Mouse (Mus musculus) liver, embryonic 11.5 days (tissue): Measurements from ENCODE around the gene Srxn1. TPM values are rescaled to one million over a fixed set of nuclear protein-coding genes. Genes with fewer than 3 reads are reported as not detected.

Experiments used
- ATAC-seq: fragments of 200-750 bp; cut with Nextera tagmentation; replicated peaks from 2 replicates; pipeline ENCODE4 v1.8.0; 2017; ENCODE audit warnings: moderate number of reproducible peaks, mild to moderate bottlenecking, moderate TSS enrichment, moderate library complexity; ENCODE audit not compliant: low FRiP score
- DNase-seq: peaks from one replicate; pipeline ENCODE4 v3.0.0-alpha.2; 2017; ENCODE audit warnings: low spot score
- H3K27ac ChIP-seq: fragments of 300-500 bp; sonication (generic); 2 replicates; pipeline ENCODE4 v1.5.1; 2014; ENCODE audit warnings: mild to moderate bottlenecking, low read depth, low read length, control low read depth
- H3K27me3 ChIP-seq: fragments of 300-500 bp; sonication (generic); replicated peaks from 2 replicates; pipeline ENCODE4 v1.6.1; 2014; ENCODE audit warnings: low read length, mixed read lengths; ENCODE audit not compliant: control insufficient read depth, insufficient read depth
- H3K36me3 ChIP-seq: fragments of 300-500 bp; sonication (generic); 2 replicates; pipeline ENCODE4 v1.6.1; 2014; ENCODE audit warnings: mild to moderate bottlenecking, low read length, moderate library complexity, mixed read lengths; ENCODE audit not compliant: control insufficient read depth, insufficient read depth
- H3K4me1 ChIP-seq: fragments of 300-500 bp; sonication (generic); replicated peaks from 2 replicates; pipeline ENCODE4 v1.6.1; 2014; ENCODE audit warnings: low read length, mixed read lengths; ENCODE audit not compliant: control insufficient read depth, insufficient read depth
- H3K4me2 ChIP-seq: fragments of 300-500 bp; sonication (generic); 2 replicates; pipeline ENCODE4 v1.6.1; 2014; ENCODE audit warnings: mild to moderate bottlenecking, control low read depth, moderate library complexity
- H3K4me3 ChIP-seq: fragments of 300-500 bp; sonication (generic); 2 replicates; pipeline ENCODE4 v1.5.1; 2014; ENCODE audit warnings: low read depth, low read length, control low read depth
- H3K9ac ChIP-seq: fragments of 300-500 bp; sonication (generic); 2 replicates; pipeline ENCODE4 v1.6.1; 2014; ENCODE audit warnings: low read depth, low read length, control low read depth
- H3K9me3 ChIP-seq: fragments of 300-500 bp; sonication (generic); 2 replicates; pipeline ENCODE4 v1.6.1; 2016; ENCODE audit warnings: low read length, inconsistent platforms, mixed read lengths; ENCODE audit not compliant: control insufficient read depth
- WGBS: fragments of 180-500 bp; shearing (Covaris S2); extraction: QIAGEN DNeasy Blood & Tissue Kit; methylation state at CpG from one replicate; pipeline ENCODE4 v1.1.7; 2014; 5-methylcytosine and 5-hydroxymethylcytosine counted together
- polyA plus RNA-seq: library from polyadenylated mRNA; unstranded; fragments of >200 nt; fragmentation: Nextera tagmentation; extraction: Ambion mirVana; gene quantifications from 2 replicates; pipeline ENCODE4 v1.2.1, GENCODE M21; 2014

Gene Srxn1
- polyA plus RNA-seq, 1 experiment from 2014 or later, result 9.5 TPM

DNA sequence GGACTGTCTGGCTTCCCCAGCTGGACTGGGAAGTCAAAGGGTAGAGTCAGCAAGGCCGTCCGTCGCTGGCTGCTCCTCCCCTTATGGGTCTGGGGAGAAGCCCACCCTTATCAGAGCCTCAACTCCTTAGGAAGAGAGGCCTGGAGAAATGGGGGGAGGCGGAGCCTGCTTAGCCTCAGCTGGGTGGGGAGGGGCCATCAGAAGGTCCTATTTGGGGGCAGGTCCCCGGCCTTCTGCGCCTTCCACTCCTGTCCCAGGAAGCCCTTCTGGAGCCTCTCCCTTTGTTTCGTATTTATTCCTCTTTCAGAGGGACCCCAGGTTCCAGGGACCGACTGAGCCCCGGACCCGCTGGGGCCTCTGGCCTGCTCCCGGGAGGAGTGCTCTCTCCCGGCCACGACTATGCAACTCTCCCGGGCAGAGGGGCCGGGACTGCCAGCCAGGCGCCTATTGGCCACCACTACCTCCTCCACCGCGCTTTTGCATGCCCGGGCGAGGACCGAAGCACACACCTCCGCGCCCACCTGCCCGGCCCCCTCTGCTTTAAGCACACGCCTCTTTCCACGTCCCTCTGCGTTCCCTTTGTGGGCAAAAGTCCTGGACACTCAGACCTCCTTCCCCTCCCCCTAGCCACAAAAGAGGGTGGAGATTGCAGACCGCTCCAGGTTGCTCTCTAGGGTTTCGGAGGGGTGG is 10.3 kb upstream of the Srxn1 start:
- DNase-seq (no peak), ATAC-seq (no peak)
- no peak overlapping the region for H3K4me3 ChIP-seq
- no peaks in the 10 kb centered on the region for H3K36me3 ChIP-seq
- H3K27ac ChIP-seq, result no peak overlapping the region
- H3K9me3 ChIP-seq, result no peaks in the 10 kb centered on the region
- peaks cover 73% of the 10 kb centered on the region for H3K27me3 ChIP-seq
- 7% methylated on average over 29 of the region's 29 CpGs for WGBS
- peak overlapping the region; percentile 22; the same call in 1 of the 2 replicates for H3K4me2 ChIP-seq
- H3K9ac ChIP-seq, result no peak overlapping the region
- H3K4me1 ChIP-seq, result peaks cover 5% of the 10 kb centered on the region; the same call in 1 of the 2 replicates

DNA sequence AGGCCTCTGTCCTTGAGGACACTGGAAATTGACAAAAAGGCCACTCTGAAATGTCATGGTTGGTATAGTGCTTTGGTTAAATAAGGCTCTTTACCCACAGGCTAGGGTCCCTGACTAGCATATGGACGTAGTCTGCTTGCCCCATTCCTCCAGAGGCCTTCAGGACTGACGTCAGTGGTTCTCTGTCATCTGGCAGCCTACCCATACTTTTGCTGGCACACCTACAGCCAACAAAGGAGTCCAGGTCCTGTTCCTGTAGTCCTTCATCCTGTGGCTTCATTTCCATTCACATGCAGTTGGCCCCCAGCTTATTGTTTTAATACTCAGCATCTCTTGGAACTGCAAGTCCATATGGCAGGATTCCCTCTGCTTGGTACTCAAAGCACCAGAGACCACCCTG is 8.4 kb upstream of the Srxn1 start:
- H3K4me3 ChIP-seq, result no peak overlapping the region
- H3K9me3 ChIP-seq, result no peaks in the 10 kb centered on the region
- H3K27me3 ChIP-seq, result peaks cover 61% of the 10 kb centered on the region
- H3K4me1 ChIP-seq, result peaks cover 5% of the 10 kb centered on the region; the same call in 1 of the 2 replicates
- H3K9ac ChIP-seq, result no peak overlapping the region
- 59% methylated on average over 2 of the region's 2 CpGs for WGBS
- H3K36me3 ChIP-seq, result no peaks in the 10 kb centered on the region
- H3K27ac ChIP-seq, result no peak overlapping the region
- ATAC-seq (no peak), DNase-seq (no peak)
- no peak overlapping the region for H3K4me2 ChIP-seq

DNA sequence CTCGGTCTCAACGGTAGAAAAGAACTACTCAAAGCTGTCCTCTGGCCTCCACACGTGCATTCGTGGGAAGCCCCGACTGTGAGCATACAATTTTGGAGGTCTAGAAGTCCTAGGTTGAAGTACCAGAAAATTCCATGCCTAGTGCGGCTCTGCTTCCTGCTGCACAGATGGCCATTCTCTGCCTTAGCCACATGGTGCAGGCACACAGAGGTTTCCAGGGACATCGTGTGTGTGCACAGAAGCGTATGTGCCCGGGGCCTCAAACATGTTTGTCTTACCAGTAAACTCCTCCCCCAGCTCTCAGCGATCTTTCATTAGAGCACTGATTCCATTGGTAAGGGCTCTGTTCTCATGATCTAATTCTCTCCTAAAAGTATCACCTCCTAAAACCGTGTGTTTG is 7.4 kb upstream of the Srxn1 start:
- H3K4me1 ChIP-seq, result peaks cover 5% of the 10 kb centered on the region; the same call in 1 of the 2 replicates
- no peaks in the 10 kb centered on the region for H3K36me3 ChIP-seq
- no peaks in the 10 kb centered on the region for H3K9me3 ChIP-seq
- peaks cover 55% of the 10 kb centered on the region for H3K27me3 ChIP-seq
- no peak overlapping the region for H3K27ac ChIP-seq
- H3K9ac ChIP-seq, result no peak overlapping the region
- no peak overlapping the region for H3K4me2 ChIP-seq
- 75% methylated on average over 11 of the region's 11 CpGs for WGBS
- no peak for ATAC-seq
- no peak for DNase-seq
- H3K4me3 ChIP-seq, result no peak overlapping the region

DNA sequence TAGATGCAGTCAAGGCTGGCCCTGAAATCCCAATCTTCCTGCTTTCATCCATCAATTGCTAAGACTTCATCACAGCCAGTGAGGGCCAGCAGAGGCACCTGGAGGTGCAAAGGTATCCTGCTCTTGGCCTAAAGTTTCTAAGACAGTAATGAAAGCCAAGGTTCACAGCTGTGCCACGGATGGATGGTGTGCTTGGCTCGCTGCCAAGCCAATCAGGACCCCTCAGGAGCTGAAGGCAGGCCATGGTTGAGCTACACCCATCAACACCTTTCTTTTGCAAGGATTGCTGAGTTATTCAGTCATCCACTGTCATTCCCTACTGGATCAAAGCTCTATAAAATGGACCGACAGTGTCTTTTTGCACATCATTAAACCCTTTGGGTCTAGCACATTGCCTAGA is 5.8 kb upstream of the Srxn1 start:
- WGBS, result 71% methylated on average over 3 of the region's 3 CpGs
- ATAC-seq (no peak), DNase-seq (no peak)
- H3K4me2 ChIP-seq, result no peak overlapping the region
- no peak overlapping the region for H3K4me3 ChIP-seq
- H3K9me3 ChIP-seq, result no peaks in the 10 kb centered on the region
- no peaks in the 10 kb centered on the region; the same call in 1 of the 2 replicates for H3K4me1 ChIP-seq
- no peak overlapping the region for H3K9ac ChIP-seq
- no peaks in the 10 kb centered on the region for H3K36me3 ChIP-seq
- H3K27me3 ChIP-seq, result peaks cover 39% of the 10 kb centered on the region
- no peak overlapping the region for H3K27ac ChIP-seq

DNA sequence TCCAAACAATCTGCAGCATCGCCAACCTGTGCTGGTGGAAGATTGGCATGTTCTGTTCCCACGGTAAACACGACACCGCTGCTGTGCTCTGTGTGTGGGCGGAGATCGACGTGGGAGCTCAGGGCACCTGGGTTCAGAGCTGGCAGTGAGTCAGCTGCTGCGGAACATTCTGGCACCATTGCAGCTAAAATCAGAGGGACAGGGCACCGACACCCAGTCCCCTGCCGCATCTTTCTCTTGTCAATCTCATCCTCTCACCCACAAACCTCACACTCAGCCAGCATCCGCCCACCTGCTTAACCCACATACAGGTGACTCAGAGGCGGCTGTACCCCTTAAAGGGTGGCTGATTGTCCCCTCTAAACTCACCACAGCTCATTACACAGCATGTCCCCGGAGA is 3.6 kb upstream of the Srxn1 start:
- peaks cover 6% of the 10 kb centered on the region for H3K4me1 ChIP-seq
- H3K27ac ChIP-seq, result no peak overlapping the region
- peaks cover 19% of the 10 kb centered on the region for H3K27me3 ChIP-seq
- no peak for DNase-seq
- H3K4me3 ChIP-seq, result no peak overlapping the region
- H3K4me2 ChIP-seq, result no peak overlapping the region
- H3K9me3 ChIP-seq, result no peaks in the 10 kb centered on the region
- 77% methylated on average over 13 of the region's 13 CpGs for WGBS
- no peak for ATAC-seq
- no peak overlapping the region for H3K9ac ChIP-seq
- H3K36me3 ChIP-seq, result no peaks in the 10 kb centered on the region

DNA sequence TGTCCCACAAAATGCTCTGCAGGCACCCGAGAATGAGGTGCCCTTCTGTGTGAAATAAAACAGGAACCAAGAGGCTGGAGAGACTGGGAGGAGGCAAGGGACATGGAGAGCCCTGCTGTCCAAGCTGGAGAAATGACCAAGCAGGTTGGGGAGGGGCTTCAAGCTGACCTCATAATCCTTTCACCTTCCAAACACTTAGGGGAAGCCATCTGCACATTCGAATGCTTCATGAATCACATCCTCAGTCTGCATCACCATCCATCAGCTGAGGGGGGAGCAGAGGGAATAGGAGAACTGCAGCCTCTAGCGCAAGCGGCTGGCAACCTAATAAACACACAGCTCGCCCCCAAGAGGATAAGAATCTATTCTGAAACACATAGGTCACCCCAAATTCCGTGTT is 2.9 kb upstream of the Srxn1 start:
- Histone ChIP-seq H3K9ac (no peak overlapping the region), H3K4me1 (peaks cover 6% of the 10 kb centered on the region), H3K27me3 (peaks cover 17% of the 10 kb centered on the region), H3K4me2 (no peak overlapping the region), H3K36me3 (no peaks in the 10 kb centered on the region), H3K27ac (no peak overlapping the region), H3K9me3 (no peaks in the 10 kb centered on the region), H3K4me3 (no peak overlapping the region)
- DNase-seq, result no peak
- 67% methylated on average over 6 of the region's 6 CpGs for WGBS
- no peak for ATAC-seq

DNA sequence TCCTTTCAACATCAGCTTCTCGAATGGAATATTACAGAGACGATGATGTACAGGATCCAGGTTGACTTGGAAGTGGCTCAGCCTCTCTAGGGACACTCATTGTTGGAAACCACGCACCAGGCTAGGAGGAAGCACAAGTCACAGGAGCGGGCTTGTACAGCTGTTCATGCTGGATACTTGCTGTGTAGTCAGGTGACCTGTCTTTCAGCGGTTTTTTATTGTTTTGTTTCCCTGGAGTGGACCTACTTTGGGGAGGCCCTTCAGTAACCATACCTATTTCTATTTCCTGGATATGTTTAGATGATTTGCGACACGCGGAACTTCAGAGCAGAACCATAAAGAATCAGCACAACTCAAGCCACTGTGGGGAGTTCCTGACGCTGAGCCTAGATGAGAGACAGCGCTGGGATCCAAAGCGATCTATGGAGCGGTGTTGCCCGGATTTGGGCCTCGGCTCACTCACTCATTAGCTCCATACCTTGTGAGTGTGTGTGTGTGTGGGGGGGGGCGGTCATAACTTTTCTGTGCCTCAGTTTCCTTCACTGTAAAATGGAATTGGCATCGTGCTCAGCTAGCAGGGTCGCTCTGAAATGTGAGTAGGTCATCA is 502 bp upstream of the Srxn1 start:
- DNase-seq, result no peak
- Histone ChIP-seq H3K36me3 (0 out of 2 replicates have a peak, but pooled peaks cover 2% of the 10 kb centered on the region), H3K9ac (peak overlapping the region; percentile 87), H3K27me3 (peaks cover 10% of the 10 kb centered on the region; the same call in 1 of the 2 replicates), H3K4me3 (peak overlapping the region; percentile 74), H3K9me3 (no peaks in the 10 kb centered on the region), H3K4me2 (peak overlapping the region; percentile 86), H3K27ac (peak overlapping the region; percentile 48), H3K4me1 (peaks cover 6% of the 10 kb centered on the region)
- WGBS, result 22% methylated on average over 17 of the region's 17 CpGs
- ATAC-seq, result peak; percentile 57

DNA sequence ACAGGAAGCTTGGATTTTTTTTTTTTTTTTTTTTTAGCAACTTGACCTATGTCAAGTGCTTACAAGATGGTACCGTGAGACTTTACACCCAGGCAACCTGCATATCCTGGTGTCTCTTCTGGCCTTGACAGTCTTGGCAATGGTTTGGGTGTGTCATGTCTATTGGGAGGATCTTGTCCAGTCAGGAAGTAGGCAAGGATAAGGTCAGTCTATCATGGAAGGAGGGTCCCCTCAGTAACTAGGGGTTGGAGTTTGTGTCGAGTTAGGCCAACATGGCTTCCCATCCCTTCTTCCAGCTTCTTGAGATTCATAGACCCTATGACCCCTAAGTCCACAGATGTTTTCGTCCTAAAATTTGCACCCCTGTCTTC is 894 bp downstream of the Srxn1 start:
- Histone ChIP-seq H3K9me3 (no peaks in the 10 kb centered on the region), H3K4me1 (peaks cover 6% of the 10 kb centered on the region), H3K27ac (no peak overlapping the region), H3K27me3 (peaks cover 10% of the 10 kb centered on the region; the same call in 1 of the 2 replicates), H3K4me3 (peak overlapping the region; percentile 74), H3K36me3 (0 out of 2 replicates have a peak, but pooled peaks cover 2% of the 10 kb centered on the region), H3K9ac (peak overlapping the region; percentile 87), H3K4me2 (peak overlapping the region; percentile 86)
- 83% methylated on average over 3 of the region's 3 CpGs for WGBS
- DNase-seq (no peak), ATAC-seq (no peak)

DNA sequence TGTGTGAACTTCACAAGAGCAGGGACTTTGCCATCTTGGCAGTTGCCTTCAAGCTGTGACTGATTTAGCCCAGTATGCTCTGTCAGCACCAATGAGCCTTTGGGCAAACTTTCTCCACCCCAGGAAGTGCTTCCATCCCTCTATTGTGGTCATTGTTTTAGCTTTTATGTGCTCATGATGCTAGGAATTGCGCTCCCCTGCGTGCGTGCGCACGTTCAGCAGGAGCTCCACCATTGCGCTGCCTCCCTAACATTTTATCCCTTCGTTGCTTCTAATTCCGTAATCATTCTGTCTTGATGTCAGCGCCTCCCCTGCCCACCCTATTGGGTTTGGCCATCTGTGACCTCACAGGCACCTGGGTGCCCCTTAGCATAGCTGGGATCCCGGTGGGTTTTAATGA is 1.3 kb downstream of the Srxn1 start:
- H3K4me1 ChIP-seq, result peaks cover 6% of the 10 kb centered on the region
- H3K9ac ChIP-seq, result no peak overlapping the region
- 91% methylated on average over 10 of the region's 10 CpGs for WGBS

More for the DNA sequence above, 1.3 kb downstream of the Srxn1 start:
- ATAC-seq (no peak), DNase-seq (no peak)
- Histone ChIP-seq H3K36me3 (0 out of 2 replicates have a peak, but pooled peaks cover 2% of the 10 kb centered on the region), H3K27me3 (0 out of 2 replicates have a peak, but pooled peaks cover 6% of the 10 kb centered on the region), H3K9me3 (no peaks in the 10 kb centered on the region), H3K4me2 (peak overlapping the region; percentile 86), H3K27ac (no peak overlapping the region), H3K4me3 (peak overlapping the region; percentile 74)
